Mouse (Mus musculus): ENCODE data around the gene Rras.

Rras gene

DNA sequence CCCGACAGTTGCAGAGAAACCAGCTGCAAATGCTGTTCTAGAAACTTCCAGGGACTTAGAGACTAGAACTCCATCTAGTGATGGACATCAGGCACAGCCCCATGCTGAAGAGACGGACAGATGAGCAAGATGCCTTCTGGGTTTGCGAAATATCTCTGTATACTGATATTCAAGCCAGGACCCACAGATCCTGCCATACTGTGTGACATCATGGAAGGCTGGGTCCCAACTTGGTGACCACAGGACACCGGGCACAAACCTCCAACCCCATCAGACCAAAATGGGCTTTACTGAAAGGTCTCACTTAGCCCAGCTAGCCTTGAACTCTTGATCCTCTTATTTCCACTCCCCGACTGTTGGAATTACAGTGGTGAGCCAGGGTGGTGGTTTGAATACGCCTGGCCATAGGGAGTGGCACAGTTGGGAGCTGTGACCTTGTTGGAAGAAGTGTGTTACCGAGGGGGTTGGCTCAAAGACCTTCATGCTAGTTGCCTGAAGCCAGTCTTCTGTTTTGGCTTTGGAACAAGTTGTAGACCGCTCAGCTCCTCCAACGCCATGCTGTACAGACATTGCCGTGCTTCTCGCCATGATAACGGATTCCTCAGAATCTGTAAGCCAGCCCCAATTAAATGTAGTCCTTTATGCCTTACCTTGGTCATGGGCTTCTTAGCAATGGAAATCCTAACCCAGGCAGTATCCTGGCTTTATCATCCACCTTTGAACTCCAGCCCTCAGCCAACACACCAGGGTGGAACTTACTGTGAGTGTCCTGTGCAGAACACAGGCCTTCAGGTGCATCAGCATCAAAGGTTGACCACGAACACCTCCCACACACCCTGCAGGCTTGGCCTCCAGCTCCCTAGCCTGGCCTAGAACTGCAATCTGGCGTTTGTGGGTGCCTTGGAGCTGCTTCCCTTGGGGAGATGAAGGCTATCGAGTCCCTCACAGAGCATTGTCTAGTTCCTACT, 6.8 kb downstream of the Rras start:
- intact Hi-C loops (cut with DNase I), result loop anchor here (5.0 kb wide), 1 partner anchor 48 kb away; no protein-coding TSS in a partner anchor

DNA sequence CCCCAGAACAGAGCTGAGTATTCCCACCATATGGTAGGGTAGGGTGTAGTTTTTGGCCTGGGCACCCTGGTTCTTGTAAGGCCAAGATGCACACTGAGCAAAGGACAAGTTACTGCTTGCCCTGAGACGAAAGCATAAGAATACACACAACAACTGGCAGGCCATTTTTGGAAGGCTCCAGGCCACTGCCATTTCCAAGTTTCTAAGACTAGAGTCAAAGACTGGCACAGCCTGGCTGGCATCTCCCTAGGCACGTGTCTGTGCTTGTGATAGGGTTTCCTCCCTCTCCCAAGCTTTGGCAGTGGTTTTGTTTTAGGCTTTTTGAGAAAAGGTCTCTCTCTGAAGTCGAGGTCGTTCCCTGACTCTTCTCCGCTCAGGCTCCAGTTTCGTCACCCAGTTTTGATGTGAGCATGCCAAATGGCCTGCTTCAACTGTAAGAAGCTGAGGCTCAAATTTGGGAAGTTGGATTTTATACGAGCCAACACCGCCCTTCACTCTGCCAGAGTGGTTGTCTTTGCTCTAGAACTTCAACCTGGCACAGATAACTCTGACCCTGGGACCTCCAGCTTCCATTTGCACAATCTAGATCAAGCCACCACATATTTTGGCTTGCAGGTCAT, 8.0 kb downstream of the Rras start:
- intact Hi-C loops (cut with DNase I), result no loop called here

DNA sequence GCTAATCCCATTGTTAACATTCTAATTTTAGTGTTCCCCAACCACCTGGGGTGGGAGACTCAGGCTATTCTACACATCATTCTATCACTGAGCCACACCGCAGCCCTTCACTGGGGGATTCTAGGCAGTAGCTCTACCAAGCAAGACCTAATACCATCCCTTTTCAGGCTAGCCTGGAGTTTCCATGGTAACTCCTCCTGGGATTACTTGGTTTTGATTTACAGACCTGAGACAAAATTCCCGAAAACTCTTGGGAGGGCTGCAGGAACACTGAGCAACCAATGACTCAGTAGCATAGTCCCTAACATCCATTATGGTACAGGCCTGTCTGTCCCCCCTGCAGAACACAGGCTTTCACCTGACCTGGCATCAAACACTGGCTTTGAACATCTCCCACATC, 8.5 kb downstream of the Rras start:
- intact Hi-C loops (cut with DNase I), result no loop called here

DNA sequence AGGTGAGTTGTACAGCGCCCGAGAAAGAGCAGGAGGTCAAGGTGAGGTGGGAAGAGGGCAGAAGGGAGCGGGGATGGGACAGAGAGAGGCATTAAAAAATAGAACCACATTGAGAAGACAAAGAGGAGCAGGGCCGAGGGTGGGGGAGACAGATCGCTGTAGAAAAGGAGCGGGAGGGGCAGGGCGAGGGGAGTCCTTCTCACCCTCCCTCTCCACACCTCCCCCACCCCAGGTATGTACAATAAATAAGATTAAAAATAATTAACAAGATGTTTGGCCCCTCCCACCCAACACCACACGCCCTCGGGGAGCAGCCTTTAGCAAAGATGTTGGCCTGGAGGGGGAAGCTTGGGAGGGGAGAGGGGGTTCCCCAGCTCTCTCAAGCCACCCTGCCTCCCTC, 10.0 kb downstream of the Rras start:
- intact Hi-C loops (cut with DNase I), result no loop called here

DNA sequence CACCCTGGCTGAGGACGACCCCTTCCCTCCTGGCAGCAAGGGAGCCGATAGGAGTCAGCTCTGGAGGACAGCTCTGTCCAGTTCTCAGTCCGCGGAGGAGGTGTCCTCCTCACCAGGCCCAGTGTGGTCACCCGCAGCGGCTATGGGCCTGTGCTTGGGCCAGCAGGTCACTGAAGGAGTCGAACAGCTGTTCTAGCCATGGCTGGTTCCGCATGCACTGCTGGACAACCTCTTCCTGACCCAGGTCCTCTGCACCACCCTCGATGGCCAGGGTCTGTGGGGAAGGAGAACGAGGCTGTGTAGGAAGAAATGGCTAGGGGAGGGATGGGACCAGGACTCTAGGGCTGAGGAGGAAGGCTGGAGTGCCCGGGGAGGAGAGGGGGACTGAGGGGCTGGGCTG, 10.6 kb downstream of the Rras start:
- intact Hi-C loops (cut with DNase I), result no loop called here

DNA sequence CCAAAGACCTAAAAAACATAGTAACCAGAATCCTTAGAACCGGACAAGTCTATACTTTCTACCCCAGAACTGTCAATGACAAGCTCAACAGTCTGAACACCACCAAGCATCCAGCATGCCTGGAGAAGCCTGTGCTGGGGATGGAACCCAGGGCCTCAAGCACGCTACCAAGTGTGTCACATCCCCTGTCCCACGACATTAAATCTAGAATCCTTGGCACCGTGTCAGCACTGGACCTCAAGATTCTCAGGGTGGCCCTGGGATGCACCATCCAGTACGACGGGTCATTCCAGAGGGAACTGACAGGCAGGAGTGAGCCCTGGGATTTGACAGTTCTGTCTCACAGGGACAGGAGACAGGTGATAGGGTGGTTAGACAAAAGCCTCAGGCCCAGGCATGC, 12.2 kb downstream of the Rras start:
- intact Hi-C loops (cut with DNase I), result no loop called here

DNA sequence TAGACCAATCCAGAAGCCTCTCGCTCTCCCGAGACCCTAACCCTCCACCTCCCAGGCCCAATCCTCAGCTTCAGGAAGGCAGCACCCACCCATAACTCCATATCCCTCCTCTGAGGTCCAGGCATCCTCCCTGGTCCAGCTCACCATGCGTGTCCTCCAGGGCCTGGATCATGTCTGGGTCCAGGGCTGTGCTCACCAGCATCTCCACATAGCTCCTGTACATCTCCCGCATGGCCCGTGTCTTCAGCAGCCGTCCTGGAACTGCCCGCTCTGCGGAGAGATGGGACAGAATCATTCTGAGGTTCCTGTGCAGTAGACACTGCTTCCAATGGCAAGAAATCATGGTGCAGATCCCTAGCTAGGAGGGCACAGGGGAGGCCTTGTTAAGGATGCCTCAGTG, 13.1 kb downstream of the Rras start:
- intact Hi-C loops (cut with DNase I), result no loop called here

DNA sequence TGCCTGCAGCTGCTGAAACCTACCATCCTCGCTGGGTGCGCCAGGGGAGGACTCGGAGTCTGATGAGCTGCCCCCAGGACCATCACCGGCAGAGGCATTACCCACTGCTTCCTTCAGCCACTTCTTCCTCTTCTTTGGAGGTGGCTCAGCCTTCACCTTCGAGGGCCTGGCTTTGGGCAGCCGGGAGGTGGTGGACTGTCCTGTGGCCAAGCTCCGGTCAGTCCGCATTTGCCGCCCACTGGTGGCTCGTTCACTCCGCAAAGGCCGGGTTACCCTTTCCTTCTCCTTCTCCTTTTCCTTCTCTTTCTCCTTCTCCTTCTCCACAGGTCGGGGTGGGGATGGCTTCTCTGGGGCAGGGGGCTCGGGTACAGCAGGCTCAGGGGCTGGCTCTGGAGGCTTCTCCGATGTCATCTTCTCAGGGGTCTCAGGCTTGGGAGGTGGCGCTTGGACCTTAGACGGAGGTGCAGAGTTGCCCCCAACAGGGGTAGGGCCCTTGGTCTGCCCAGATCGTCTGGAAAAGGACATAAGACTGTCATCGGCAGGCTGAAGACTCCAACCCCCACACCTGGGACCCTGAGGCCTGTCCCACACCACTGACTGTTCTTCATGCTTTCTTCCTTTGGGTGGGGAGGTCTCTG, 16.1 kb downstream of the Rras start:
- intact Hi-C loops (cut with DNase I), result no loop called here

DNA sequence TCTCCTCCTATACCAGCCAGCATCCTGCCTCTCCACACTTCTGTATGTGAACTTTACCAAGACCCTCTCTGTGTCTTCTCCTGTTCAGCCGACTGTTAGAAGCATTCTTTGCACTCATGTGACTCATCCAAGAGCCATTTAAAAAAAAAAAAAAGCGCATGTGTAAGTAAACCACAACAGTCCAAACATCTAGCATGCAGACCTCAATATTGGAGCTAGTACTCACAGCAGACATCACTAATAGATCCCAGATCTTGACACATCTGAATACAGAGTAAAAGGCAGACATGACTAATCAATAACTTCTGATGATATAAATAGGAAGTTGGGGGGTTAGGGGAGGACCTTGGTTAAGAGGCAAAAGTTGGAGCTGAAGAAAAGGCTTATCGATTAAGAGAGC, 17.9 kb downstream of the Rras start:
- intact Hi-C loops (cut with DNase I), result loop anchor here (5.0 kb wide), 1 partner anchor 37 kb away; no protein-coding TSS in a partner anchor

DNA sequence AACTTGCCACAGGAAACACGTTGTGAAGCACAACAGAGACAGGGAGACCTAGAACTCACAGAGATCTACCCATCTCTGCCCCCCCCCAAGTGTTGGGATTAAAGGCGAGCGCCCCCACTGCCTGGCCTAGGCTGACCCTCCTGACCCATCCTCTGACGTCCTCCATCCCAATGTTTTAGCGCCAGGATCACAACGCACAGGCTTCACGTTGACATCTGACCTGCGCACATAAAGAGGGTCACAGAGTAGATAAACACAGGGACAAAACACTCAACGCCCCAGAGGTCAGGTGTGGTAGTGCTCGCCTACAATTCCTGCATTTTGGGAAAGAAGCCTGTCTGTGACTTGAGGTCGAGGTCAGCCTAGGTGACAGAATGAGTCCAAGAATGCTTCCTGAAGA, 18.9 kb downstream of the Rras start:
- intact Hi-C loops (cut with DNase I), result loop anchor here (5.0 kb wide), 1 partner anchor 36 kb away; no protein-coding TSS in a partner anchor

DNA sequence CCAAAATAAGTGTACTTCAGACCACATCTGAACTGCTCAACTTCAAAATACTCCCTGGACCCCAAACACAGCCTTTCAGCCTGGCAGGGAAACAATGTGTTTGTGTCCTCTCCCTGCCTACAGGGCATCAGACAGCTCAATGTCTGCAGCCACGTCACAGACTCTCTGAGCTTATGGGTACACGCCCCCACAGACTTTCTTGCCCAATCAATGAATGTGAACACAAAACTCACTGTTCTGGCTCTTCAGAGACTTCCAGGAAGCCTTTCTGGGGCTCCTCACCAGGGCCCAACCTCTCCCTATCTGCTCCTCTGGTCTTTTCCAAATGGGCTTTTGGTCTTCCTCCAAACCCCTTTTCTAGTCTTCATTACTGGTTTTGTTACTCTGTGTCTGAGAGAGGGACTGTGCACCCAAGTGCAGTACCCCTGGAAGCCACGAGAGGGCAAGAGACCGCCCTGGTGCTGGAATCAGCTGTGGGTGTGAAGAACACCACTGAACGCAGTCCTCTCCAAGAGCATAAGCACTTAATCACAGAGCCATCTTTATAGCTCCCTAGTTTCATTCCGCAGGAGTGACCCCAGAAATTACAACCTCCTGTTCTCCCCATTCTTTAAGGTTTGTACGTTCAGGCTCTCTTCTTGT, 20.1 kb downstream of the Rras start:
- intact Hi-C loops (cut with DNase I), result loop anchor here (5.0 kb wide), 1 partner anchor 34 kb away; no protein-coding TSS in a partner anchor

DNA sequence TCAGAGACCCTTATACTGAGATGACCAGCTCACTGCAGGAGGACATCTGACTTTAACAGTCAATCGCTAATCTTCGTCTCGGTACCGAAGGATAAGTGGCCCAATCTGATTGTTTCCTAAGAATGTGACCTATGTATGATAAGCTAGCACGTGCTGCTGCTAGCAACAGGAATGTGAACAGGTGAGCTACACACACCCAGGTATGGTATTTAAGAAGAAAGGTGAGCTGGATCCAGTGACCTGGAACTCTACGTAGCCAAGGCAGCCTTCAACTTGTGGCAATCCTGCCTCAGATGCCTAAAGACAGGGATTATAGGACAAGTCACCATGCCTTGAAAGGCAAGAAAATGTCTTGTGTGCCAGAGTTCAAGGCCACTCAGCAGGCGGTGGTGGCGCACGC, 20.6 kb downstream of the Rras start:
- intact Hi-C loops (cut with DNase I), result loop anchor here (5.0 kb wide), 1 partner anchor 34 kb away; no protein-coding TSS in a partner anchor

DNA sequence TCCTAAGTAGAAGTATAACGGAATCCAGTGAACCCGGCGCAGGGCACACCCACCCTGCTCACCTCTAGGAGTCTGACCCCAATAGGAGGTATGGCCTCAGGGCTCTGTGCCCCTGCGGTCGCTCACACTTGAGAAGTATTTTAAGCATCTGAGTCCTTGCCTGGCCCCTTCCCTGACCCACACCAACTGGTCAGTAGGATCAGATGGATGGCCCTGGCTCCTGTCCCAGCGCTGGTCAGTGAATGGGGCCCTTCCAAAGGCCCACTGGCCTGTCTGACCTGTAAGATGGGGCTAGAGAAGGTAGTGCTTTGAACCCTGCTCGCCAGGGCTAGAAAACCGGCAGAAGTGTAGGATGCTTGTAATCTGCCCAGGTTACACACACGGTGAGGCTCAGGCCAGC, 23.1 kb downstream of the Rras start:
- intact Hi-C loops (cut with DNase I), result no loop called here

DNA sequence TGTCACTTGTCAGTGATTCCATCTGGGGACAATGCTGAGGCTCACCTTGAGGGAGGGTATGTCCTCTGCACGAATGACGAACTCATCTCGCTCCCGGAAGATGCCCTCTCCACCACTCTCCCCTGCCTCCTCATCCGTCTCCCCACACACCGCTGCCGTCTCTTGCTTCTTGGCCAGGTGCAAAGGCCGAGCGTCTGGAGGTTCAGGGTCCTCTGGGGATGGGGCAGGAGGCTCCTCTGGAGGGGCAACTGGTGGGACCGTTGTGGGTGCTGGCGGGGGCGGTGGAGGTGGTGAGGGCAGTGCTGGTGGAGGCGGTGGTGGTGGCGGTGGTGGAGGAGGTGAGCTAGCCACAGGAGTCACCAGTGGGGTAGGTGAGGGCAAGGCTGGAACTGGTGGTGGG, 25.5 kb downstream of the Rras start:
- intact Hi-C loops (cut with DNase I), result no loop called here

DNA sequence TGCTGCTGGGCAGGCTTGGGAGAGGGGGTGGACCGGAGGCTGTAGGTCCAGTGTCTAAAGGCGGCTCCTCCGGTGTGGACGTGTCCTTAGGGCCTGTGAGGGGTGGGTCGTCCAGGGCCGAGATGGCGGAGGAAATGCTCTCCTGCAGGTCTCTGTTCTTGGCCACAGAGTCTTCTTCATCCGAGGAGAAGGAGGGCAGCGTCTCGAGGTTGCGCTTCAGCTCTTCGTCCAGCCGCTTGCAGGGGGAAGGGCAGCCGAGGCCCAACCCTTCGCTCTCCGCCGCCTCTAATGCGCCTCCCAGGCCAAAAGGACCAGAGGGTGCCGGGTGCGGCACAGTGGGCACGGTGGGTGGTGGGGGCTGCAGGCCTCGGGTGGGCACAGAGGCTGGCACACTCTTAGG, 28.0 kb downstream of the Rras start:
- intact Hi-C loops (cut with DNase I), result no loop called here

DNA sequence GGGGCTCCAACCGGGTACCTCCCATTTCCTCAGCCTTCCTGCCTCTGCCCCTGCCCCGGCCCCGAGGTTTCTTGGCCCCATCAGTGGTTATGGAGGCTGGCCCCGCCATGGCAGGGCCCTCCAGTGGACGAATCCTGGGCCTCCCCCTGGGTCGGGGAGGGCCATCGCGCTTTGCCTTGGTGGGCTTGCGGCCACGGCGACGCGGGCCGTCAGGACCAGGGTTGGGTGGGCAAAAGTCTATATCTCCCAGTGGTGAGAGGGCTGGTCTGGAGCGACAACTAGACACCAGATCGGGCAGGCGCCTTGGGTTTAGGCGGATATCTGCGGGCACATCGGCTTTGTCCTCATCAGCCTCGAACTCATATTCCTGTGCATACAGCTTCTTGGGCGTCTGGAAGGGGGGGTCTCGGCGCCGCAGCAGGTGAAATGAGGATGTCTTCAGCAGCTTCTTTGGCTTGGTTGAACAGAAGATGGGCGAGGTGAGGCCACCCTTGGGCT, 29.1 kb downstream of the Rras start:
- intact Hi-C loops (cut with DNase I), result no loop called here

DNA sequence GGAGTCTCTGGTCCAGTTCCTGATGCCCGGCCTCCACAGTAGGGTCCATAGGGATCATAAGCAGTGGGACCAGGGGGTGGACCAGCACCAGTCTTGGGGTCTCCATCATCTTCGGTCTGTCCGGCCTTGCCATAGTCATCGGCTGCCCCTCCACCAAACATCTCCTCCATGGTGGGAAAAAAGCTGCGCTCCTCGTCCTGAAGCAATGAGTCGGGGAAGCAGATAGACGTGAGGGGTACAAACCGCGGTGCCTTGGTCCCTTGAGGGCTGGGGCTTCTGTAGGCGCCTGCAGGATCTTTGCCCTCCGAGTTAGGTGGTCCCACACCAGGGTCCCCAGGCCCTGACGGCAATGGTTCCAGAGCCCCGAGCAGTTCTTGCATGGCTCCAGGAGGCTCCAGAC, 29.7 kb downstream of the Rras start:
- intact Hi-C loops (cut with DNase I), result no loop called here

DNA sequence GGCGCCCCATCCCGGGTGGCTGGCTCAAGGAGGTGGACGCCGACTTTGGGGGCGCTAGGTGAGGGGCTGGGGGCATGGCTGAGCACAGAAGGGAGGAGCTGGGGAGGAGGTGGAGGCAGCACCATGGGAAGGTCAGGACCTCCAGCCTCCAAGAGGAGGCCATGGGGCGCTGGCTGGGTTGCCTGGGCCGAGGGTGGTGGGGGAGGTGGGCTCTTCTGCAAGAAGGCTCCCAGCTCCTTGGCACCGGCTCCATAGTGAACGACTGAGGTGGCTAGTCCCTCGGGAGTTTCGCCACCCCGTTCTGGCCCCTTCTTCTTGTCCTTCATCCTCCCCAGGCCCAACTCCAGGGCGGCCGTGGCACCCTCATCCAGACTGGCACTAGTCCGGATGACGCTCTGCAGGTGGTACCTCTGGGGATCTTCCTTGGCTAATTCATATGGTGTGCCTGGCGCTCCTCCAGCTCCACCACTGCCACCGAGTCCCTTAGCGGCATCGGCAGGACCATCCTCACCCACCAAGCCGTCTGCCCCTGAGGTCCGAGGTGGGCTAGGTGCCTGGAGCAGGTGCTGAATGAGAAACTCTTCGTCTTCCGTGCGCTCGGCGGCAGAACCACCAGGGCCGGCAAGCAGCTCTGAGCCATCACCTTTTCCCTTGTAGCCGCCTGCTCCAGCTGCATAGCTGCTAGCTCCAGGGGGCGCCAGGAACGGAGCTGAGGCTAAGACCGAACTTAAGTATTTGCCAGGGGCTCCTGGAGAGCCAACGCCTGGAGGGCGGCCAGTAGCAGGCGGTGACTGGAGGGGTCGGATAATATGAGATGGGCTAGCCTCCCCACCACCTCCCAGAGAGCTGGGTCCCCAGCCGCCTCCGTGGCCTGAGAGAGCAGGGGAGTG, 30.5 kb downstream of the Rras start:
- intact Hi-C loops (cut with DNase I), result no loop called here

DNA sequence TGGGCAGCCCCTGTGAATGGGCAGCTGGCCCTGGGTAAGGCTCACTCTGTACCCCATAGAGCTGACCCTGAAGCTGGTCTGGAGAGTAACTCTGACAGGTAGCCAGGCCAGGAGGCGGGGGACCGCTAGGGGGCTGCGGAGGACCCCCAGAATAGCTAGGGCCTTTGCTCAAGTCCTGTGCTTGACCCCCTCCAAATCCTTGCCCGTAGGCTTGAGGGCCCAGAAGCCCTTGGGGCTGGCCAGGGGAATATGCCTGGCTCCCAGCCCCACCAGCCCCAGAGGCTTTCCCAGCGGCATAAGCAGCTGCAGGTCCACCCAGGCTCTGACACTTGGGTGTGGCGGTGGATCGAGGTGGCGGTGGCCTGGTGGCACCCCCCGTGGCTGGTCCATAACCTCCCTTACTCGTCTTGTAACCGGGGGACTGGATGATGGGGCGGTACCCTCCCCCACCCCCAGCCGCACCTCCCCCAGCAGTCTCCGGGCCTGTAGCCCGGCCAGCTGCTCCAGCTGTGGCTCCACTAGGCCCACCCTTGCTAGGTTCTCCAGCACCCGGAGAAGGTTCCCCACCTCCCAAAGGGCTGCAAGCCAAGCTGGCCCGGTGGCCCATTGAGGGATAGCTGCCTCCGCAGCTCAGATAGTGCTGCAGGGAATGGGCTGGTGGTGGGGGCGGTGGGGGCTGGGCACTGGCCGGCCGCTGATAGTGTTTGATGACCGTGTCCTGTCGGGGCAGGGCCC, 31.3 kb downstream of the Rras start:
- intact Hi-C loops (cut with DNase I), result no loop called here
